Mouse (Mus musculus) midbrain, embryonic 14.5 days (tissue): Measurements from ENCODE around the gene Pla2g12b. TPM values are rescaled to one million over a fixed set of nuclear protein-coding genes. Genes with fewer than 3 reads are reported as not detected.
A peak's percentile ranks its signal among the peaks of the same experiment; 100 is the strongest.

ENCODE experiments used
- ATAC-seq: fragments of 200-750 bp; cut with Nextera tagmentation; 2 replicates; pipeline ENCODE4 v1.8.0; 2017; ENCODE audit warnings: moderate number of reproducible peaks, moderate library complexity; ENCODE audit not compliant: low FRiP score, low TSS enrichment
- DNase-seq: peaks from one replicate; pipeline ENCODE4 v3.0.0-alpha.2; 2015
- H3K27ac ChIP-seq: fragments of 300-500 bp; sonication (generic); replicated peaks from 2 replicates; pipeline ENCODE4 v1.5.1; 2014; ENCODE audit warnings: mild to moderate bottlenecking, low read depth, low read length, moderate library complexity
- H3K27me3 ChIP-seq: fragments of 300-500 bp; sonication (generic); 2 replicates; pipeline ENCODE4 v1.6.1; 2014; ENCODE audit warnings: low read length, control low read depth, mixed read lengths; ENCODE audit not compliant: control insufficient read depth, insufficient read depth
- H3K36me3 ChIP-seq: fragments of 300-500 bp; sonication (generic); 2 replicates; pipeline ENCODE4 v1.6.1; 2014; ENCODE audit warnings: low read length, control low read depth; ENCODE audit not compliant: control insufficient read depth, insufficient read depth
- H3K4me1 ChIP-seq: fragments of 300-500 bp; sonication (generic); 2 replicates; pipeline ENCODE4 v1.6.1; 2014; ENCODE audit warnings: mild to moderate bottlenecking, antibody characterized with exemption, low read length, control low read depth; ENCODE audit not compliant: control insufficient read depth, insufficient read depth
- H3K4me2 ChIP-seq: fragments of 300-500 bp; sonication (generic); 2 replicates; pipeline ENCODE4 v1.6.1; 2014; ENCODE audit warnings: mild to moderate bottlenecking, low read length, moderate library complexity
- H3K4me3 ChIP-seq: fragments of 300-500 bp; sonication (generic); replicated peaks from 2 replicates; pipeline ENCODE4 v1.5.1; 2014; ENCODE audit warnings: low read depth, low read length
- H3K9ac ChIP-seq: fragments of 300-500 bp; sonication (generic); replicated peaks from 2 replicates; pipeline ENCODE4 v1.6.1; 2014; ENCODE audit warnings: mild to moderate bottlenecking, low read length, moderate library complexity
- H3K9me3 ChIP-seq: fragments of 300-500 bp; sonication (generic); 2 replicates; pipeline ENCODE4 v1.6.1; 2016; ENCODE audit warnings: low read length, control low read depth, mixed read lengths; ENCODE audit not compliant: control insufficient read depth
- WGBS: fragments of 180-500 bp; shearing (Covaris S2); extraction: QIAGEN DNeasy Blood & Tissue Kit; methylation state at CpG from one replicate; pipeline ENCODE4 v1.1.7; 2014; 5-methylcytosine and 5-hydroxymethylcytosine counted together
- polyA plus RNA-seq: library from polyadenylated mRNA; unstranded; fragments of >200 nt; fragmentation: Nextera tagmentation; extraction: Ambion mirVana; gene quantifications from 2 replicates; pipeline ENCODE4 v1.2.1, GENCODE M21; 2014

Gene Pla2g12b
- not detected in 2 replicates for polyA plus RNA-seq

DNA sequence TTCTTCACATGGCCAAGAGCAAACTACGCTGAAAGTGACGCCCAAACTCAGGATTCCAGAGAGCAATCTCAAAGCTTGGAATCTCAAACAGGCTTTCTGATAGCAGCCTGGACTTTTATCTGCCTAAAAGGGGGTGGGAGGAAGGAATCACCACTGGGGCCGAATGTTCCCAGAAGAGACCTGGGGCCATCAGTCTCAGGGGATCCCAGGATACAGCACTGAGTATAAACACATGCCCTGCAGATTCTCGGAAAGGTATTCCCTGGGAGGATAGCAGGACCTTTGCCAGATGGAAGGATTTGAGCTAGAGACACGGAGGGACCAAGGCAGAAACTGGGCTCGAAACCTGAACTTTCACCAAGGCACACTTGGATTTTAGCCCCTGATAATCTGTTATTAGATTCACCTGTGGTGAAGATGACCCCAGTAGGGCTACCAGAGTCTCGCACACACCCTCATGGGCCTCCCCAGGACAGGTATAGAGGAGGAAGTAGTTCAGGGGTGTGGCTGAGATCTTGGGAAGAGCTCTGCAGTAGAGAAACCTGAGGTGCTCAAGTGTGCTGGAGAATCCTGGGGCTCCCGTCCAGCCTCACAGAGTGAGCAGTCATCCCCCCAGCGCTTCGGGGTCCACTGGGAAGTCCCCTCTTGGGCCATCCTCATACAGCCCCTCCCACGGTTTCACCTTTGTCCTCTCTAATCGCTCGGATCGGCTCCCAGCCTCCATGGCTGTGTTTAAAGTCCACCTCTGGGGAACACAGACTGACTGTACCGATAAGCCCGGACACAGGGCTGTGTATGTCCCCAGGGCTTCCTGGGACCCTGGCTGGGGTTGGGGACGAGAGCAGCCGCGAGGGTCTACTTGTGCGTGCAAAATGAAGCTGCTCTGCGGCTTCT lies at the start of gene Pla2g12b:
Gene Pla2g12b (plus strand): TSS at position 762 of the 894 bp plus-strand sequence.
- DNase-seq, result no peak
- Histone ChIP-seq H3K4me3 (no peak within 1 kb of the TSS), H3K9ac (no peak within 1 kb of the TSS), H3K27me3 (no peaks in the 10 kb centered on the region), H3K36me3 (no peaks in the 10 kb centered on the region), H3K4me2 (no peak within 1 kb of the TSS), H3K27ac (no peak within 1 kb of the TSS), H3K4me1 (no peaks in the 10 kb centered on the region), H3K9me3 (no peaks in the 10 kb centered on the region)
- 76% methylated on average over 21 of the region's 21 CpGs for WGBS
- no peak for ATAC-seq

GRCm38 (mm10) chr10:59354120-59354519 lies 49.3 kb upstream of the Pla2g12b start:
- H3K27ac ChIP-seq, result no peak overlapping the region
- H3K4me3 ChIP-seq, result no peak overlapping the region
- H3K36me3 ChIP-seq, result peaks cover 48% of the 10 kb centered on the region
- no peak overlapping the region for H3K9ac ChIP-seq
- no peak overlapping the region for H3K4me2 ChIP-seq
- DNase-seq (no peak), ATAC-seq (no peak)
- no peaks in the 10 kb centered on the region for H3K4me1 ChIP-seq
- WGBS, result 88% methylated on average over 12 of the region's 12 CpGs
- no peaks in the 10 kb centered on the region for H3K27me3 ChIP-seq
- H3K9me3 ChIP-seq, result no peaks in the 10 kb centered on the region

GRCm38 (mm10) chr10:59355020-59355419 lies 48.4 kb upstream of the Pla2g12b start:
- no peaks in the 10 kb centered on the region for H3K4me1 ChIP-seq
- H3K4me2 ChIP-seq, result no peak overlapping the region
- no peak for ATAC-seq
- H3K9me3 ChIP-seq, result no peaks in the 10 kb centered on the region
- no peak overlapping the region for H3K4me3 ChIP-seq
- no peak overlapping the region for H3K9ac ChIP-seq
- H3K36me3 ChIP-seq, result peaks cover 44% of the 10 kb centered on the region
- H3K27ac ChIP-seq, result no peak overlapping the region
- DNase-seq, result no peak
- 93% methylated on average over 8 of the region's 8 CpGs for WGBS
- no peaks in the 10 kb centered on the region for H3K27me3 ChIP-seq

GRCm38 (mm10) chr10:59358744-59359143 lies 44.7 kb upstream of the Pla2g12b start:
- Histone ChIP-seq H3K4me3 (no peak overlapping the region), H3K4me1 (no peaks in the 10 kb centered on the region), H3K36me3 (peaks cover 44% of the 10 kb centered on the region), H3K9me3 (no peaks in the 10 kb centered on the region), H3K27ac (no peak overlapping the region), H3K4me2 (no peak overlapping the region), H3K27me3 (no peaks in the 10 kb centered on the region), H3K9ac (no peak overlapping the region)
- ATAC-seq (no peak), DNase-seq (peak; percentile 24)
- 92% methylated on average over 4 of the region's 4 CpGs for WGBS

GRCm38 (mm10) chr10:59363208-59363607 lies 40.3 kb upstream of the Pla2g12b start:
- H3K9ac ChIP-seq, result no peak overlapping the region
- no peak overlapping the region for H3K4me2 ChIP-seq
- no peak overlapping the region for H3K4me3 ChIP-seq
- H3K27me3 ChIP-seq, result no peaks in the 10 kb centered on the region
- H3K27ac ChIP-seq, result no peak overlapping the region
- H3K4me1 ChIP-seq, result no peaks in the 10 kb centered on the region
- H3K36me3 ChIP-seq, result peaks cover 63% of the 10 kb centered on the region
- no peaks in the 10 kb centered on the region for H3K9me3 ChIP-seq
- 96% methylated on average over 2 of the region's 2 CpGs for WGBS
- ATAC-seq, result no peak
- no peak for DNase-seq

DNA sequence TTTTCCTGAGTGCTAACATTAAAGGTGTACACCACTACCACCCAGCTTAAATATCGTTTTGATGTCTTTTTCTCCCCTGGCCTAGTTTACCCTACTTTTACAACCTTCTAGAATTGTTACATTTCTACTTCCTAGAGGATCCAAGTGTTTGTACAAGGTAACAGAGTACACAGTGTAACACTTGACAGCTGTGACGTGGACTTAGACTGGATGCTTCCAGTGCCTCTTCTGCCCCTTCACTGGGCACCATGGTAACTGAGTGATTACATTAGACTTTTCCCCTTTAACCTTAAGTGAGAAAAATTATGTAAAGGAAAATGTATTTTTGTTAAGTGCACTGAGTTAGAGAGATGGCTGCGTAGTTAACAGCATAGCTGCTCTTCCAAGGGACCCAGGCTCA lies 38.9 kb upstream of the Pla2g12b start:
- Histone ChIP-seq H3K9me3 (no peaks in the 10 kb centered on the region), H3K27ac (no peak overlapping the region), H3K4me3 (no peak overlapping the region), H3K27me3 (no peaks in the 10 kb centered on the region), H3K36me3 (peaks cover 74% of the 10 kb centered on the region), H3K9ac (no peak overlapping the region), H3K4me1 (no peaks in the 10 kb centered on the region), H3K4me2 (no peak overlapping the region)
- ATAC-seq (no peak), DNase-seq (no peak)
- 96% methylated on average over 3 of the region's 3 CpGs for WGBS

DNA sequence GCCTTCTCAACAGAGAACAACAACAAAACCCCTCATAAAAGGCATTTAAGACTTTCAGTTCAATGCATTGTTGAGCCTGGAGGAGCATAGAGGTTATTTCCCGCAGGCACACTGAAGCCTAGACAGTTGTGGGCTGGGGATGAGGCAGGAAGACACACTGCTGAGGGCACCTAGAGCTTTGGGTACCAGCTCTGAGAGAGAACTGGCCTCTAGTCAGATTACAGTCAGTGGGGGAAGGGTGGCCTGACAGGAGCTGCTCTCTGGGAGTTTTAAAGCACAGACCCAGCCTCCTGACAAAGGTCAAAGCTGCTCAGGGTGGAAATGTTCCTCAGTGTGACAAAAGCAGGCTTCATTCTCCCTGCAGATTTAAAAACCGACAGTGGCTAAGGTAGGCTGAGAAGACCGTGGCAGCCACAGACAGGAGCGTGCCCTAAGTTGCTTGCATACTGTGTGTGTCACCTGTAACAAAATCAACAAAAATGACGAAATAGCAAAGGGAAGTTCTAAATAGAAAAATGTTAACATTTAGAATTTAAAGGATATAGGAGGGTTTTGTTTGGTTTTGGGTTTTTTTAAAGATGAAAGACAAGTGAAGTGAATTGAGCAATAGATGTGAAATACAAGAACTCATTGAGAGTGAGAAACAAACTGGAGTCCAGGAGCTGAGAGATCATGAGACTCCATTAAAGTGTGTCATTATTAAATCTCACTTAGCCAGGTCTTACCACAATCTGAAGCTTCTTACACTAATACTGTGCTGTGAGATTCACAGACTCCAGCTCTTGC lies 37.5 kb upstream of the Pla2g12b start:
- Histone ChIP-seq H3K4me2 (no peak overlapping the region), H3K27ac (no peak overlapping the region), H3K9ac (no peak overlapping the region), H3K9me3 (no peaks in the 10 kb centered on the region), H3K4me1 (no peaks in the 10 kb centered on the region), H3K36me3 (peaks cover 86% of the 10 kb centered on the region), H3K27me3 (no peaks in the 10 kb centered on the region), H3K4me3 (no peak overlapping the region)
- ATAC-seq, result no peak
- WGBS, result 79% methylated on average over 5 of the region's 5 CpGs
- DNase-seq, result no peak

- Histone ChIP-seq H3K4me2 (no peak overlapping the region), H3K4me1 (no peaks in the 10 kb centered on the region), H3K27me3 (no peaks in the 10 kb centered on the region), H3K9ac (no peak overlapping the region), H3K4me3 (no peak overlapping the region), H3K36me3 (peaks cover 89% of the 10 kb centered on the region), H3K27ac (no peak overlapping the region), H3K9me3 (no peaks in the 10 kb centered on the region)
- ATAC-seq, result no peak
- no peak for DNase-seq
- WGBS, result 97% methylated on average over 4 of the region's 4 CpGs
Observed at GRCm38 (mm10) chr10:59366746-59367145, 36.7 kb upstream of the Pla2g12b start.
